Mouse (Mus musculus) hindbrain, embryonic 12.5 days (tissue): ENCODE measurements around the gene Fbxl8. TPM values are rescaled to one million over a fixed set of nuclear protein-coding genes. Genes with fewer than 3 reads are reported as not detected.
"Not testable (repeated sequence)": the region's sequence is repeated elsewhere in the genome, so short reads cannot be mapped to it uniquely, and the experiment has no call there.

Experiments
- ATAC-seq: fragments of 200-750 bp; cut with Nextera tagmentation; 2 replicates; pipeline ENCODE4 v1.8.0; 2017; ENCODE audit warnings: moderate TSS enrichment; ENCODE audit not compliant: low FRiP score
- H3K27ac ChIP-seq: fragments of 300-500 bp; sonication (generic); 2 replicates; pipeline ENCODE4 v1.5.1; 2016; ENCODE audit warnings: mild to moderate bottlenecking
- H3K27me3 ChIP-seq: fragments of 300-500 bp; sonication (generic); 2 replicates; pipeline ENCODE4 v1.6.1; 2016; ENCODE audit warnings: mild to moderate bottlenecking
- H3K36me3 ChIP-seq: fragments of 300-500 bp; sonication (generic); 2 replicates; pipeline ENCODE4 v1.6.1; 2016; ENCODE audit warnings: mild to moderate bottlenecking
- H3K4me1 ChIP-seq: fragments of 300-500 bp; sonication (generic); 2 replicates; pipeline ENCODE4 v1.6.1; 2016
- H3K4me2 ChIP-seq: fragments of 300-500 bp; sonication (generic); replicated peaks from 2 replicates; pipeline ENCODE4 v1.6.1; 2016; ENCODE audit warnings: mild to moderate bottlenecking
- H3K4me3 ChIP-seq: fragments of 300-500 bp; sonication (generic); 2 replicates; pipeline ENCODE4 v1.5.1; 2016; ENCODE audit warnings: mild to moderate bottlenecking
- H3K9ac ChIP-seq: fragments of 300-500 bp; sonication (generic); 2 replicates; pipeline ENCODE4 v1.6.1; 2016; ENCODE audit warnings: mild to moderate bottlenecking, moderate library complexity
- H3K9me3 ChIP-seq: fragments of 300-500 bp; sonication (generic); replicated peaks from 2 replicates; pipeline ENCODE4 v1.6.1; 2016; ENCODE audit warnings: mild to moderate bottlenecking
- WGBS: fragments of 180-500 bp; shearing (Covaris S2); methylation state at CpG from one replicate; pipeline ENCODE4 v1.1.7; 2016; 5-methylcytosine and 5-hydroxymethylcytosine counted together
- polyA plus RNA-seq: library from polyadenylated mRNA; unstranded; fragments of >200 nt; fragmentation: Nextera tagmentation; extraction: Ambion mirVana; gene quantifications from 2 replicates; pipeline ENCODE4 v1.2.1, GENCODE M21; 2016

Gene Fbxl8
- polyA plus RNA-seq: 0.97 and 1.4 TPM in 2 replicates

DNA sequence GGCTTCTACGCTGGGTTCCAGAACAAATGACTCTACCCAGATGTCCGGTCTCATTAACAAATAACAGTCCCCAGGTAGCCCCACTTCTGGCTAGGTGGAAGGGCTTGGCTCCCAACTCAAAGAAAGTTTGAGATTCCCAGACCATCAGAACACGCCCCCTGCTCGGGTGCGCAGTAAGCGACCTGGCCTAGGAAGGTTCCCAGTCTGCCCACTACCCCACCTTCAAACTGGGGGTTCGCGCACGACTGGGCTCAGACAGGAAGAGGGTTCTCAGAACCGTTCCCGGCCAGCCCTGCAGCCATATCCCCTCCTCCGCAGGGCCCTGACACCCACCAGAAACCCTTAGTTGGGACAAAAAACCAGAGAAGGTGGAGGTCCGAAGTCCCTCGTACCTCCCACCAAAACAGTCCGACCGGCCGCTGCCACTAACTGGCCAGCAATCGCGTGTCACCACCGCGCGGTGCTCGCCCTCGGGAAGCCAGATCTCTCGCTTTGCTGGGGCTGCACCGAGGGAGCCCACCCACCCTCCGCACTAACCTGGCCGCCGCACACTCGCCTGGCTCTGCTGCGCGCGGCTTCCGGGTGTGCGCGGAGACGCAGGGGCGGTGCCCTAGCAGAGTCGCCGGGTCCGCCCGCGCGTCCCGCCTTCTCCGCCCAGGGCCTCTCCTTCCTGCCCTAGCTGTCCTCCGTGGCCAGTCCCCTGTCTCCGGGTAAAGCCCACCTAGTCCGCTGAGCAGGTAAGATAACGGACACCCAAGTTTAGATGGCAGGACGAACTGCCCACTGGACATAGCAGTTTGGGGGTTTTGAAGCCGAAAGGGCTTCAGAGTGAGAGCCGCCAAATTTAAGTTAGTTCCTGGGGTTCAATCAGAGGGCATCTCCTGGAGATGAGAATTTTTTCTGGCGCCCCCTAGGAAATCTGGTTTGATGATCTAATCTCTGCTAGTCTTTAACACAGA lies at the start of gene Fbxl8, which contains the start of gene Tradd:
Fbxl8 (plus strand) TSS at position 625 of the 959 bp plus-strand sequence.
Tradd (minus strand) TSS at position 586 of the 959 bp plus-strand sequence.
- Histone ChIP-seq H3K27me3 (peaks cover 96% of the 10 kb centered on the region), H3K4me1 (peaks cover 19% of the 10 kb centered on the region), H3K9me3 (no peaks in the 10 kb centered on the region; the same call in 1 of the 2 replicates), H3K4me2 (peak within 1 kb of the TSS; percentile 76), H3K4me3 (peak within 1 kb of the TSS; percentile 57), H3K9ac (peak within 1 kb of the TSS; percentile 69), H3K27ac (no peak within 1 kb of the TSS), H3K36me3 (no peaks in the 10 kb centered on the region)
- ATAC-seq: 0 out of 2 replicates have a peak, but pooled peaks have one; percentile 18
- WGBS: 1% methylated on average over 54 of the region's 54 CpGs

DNA sequence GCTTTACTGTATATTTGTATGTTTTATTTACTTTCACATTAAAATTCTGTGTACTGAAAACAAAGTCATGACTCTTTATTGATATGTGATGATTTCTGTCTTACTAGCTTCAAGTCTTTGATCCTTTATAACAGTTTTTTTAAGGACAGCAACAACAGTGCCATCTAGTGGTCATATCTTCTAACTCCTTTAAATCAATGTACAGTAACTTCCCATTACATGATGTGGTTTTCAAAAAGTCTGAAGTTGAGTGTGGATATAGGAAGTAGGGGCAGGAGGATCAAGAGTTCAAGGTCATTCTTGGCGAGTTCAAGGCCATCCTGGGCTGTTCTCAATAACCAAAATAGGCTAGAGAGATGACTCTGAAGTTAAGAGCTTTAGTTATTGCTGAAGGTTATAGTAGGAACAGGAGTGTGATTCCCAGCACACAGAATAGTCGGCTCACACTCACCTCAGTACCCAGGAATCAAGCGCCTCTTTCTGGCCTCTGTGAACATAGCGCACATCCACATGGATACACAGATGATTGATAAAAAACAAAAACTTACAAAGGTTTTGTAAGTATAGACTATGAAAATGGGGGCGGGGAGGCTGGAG lies 46.4 kb upstream of the Fbxl8 start:
- no peaks in the 10 kb centered on the region for H3K9me3 ChIP-seq
- H3K4me3 ChIP-seq: no peak overlapping the region
- H3K36me3 ChIP-seq: 0 out of 2 replicates have a peak, but pooled peaks cover 2% of the 10 kb centered on the region
- no peak overlapping the region for H3K9ac ChIP-seq
- H3K4me1 ChIP-seq: no peaks in the 10 kb centered on the region
- WGBS: 84% methylated on average over 5 of the region's 5 CpGs
- H3K27me3 ChIP-seq: no peaks in the 10 kb centered on the region
- H3K4me2 ChIP-seq: no peak overlapping the region
- ATAC-seq: no peak
- H3K27ac ChIP-seq: no peak overlapping the region

DNA sequence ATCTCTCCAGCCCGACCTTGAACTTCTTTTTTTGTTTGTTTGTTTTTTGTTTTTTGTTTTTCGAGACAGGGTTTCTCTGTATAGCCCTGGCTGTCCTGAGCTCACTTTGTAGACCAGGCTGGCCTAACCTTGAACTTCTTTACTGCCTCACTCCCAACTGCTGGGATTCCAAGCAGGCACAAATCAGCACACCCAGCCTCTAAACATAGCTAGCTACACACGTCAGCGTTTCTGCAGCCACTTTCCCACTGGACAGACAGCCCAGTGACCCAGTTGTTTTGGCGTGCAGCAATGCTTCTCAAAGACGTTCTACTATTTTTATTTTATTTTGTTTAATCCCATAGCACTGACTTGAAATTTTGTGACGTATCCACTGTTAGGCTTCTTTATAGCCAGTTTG lies 40.6 kb upstream of the Fbxl8 start:
- Histone ChIP-seq H3K4me1 (peaks cover 17% of the 10 kb centered on the region), H3K27ac (no peak overlapping the region), H3K27me3 (no peaks in the 10 kb centered on the region), H3K9me3 (no peaks in the 10 kb centered on the region), H3K4me2 (no peak overlapping the region), H3K9ac (no peak overlapping the region), H3K4me3 (no peak overlapping the region), H3K36me3 (no peaks in the 10 kb centered on the region)
- WGBS: 84% methylated on average over 7 of the region's 7 CpGs
- no peak for ATAC-seq

DNA sequence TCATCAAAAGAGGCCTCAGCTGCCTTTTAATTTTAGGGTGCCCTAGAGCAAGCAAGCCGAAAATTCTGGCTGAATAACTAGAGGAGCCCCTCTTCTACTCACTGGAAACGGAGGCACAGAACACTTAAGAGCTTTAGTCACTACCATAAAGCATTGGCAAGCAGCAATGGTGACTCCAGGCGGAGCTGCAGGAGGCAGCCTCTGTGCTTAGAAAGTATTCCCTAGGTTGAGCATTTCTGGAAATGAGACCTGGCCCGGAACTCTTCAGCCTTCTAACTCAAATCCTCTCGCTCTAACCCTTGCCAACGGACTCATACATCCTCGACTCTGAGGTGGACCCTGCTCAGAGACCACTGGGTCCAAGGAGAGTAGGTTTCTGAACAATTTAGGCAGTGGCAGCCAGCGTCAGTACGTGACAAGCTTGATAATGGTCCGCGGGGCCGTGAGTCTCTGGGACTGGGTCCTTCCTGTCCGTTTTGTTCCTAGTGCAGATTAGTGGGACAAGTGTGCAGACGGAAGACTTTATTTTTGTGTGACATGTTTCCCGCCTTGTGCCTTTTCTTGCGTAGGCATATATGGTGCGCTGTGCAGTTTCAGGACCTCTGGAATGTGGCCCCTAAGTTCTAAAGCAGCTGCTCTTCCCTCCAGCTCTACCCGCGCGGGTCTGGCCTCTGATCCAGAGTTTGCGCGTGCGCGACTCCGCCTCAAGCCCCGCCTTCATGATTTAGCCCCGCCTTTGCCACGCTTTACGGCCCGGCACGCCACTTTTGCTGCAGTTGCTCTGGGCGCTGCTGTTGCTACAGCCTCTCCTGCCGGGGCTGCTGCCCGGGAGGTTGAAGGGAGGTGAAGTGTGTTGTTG lies 39.8 kb upstream of the Fbxl8 start, which contains the start of gene D230025D16Rik:
D230025D16Rik (plus strand) TSS at position 733 of the 859 bp plus-strand sequence.
- H3K4me2 ChIP-seq: peak within 1 kb of the TSS; percentile 74
- H3K27ac ChIP-seq: peak within 1 kb of the TSS; percentile 64
- ATAC-seq: peak; percentile 96
- H3K36me3 ChIP-seq: no peaks in the 10 kb centered on the region
- H3K9ac ChIP-seq: peak within 1 kb of the TSS; percentile 89
- no peaks in the 10 kb centered on the region for H3K27me3 ChIP-seq
- no peaks in the 10 kb centered on the region for H3K9me3 ChIP-seq
- WGBS: 3% methylated on average over 34 of the region's 34 CpGs
- peaks cover 17% of the 10 kb centered on the region for H3K4me1 ChIP-seq
- peak within 1 kb of the TSS; percentile 90 for H3K4me3 ChIP-seq

DNA sequence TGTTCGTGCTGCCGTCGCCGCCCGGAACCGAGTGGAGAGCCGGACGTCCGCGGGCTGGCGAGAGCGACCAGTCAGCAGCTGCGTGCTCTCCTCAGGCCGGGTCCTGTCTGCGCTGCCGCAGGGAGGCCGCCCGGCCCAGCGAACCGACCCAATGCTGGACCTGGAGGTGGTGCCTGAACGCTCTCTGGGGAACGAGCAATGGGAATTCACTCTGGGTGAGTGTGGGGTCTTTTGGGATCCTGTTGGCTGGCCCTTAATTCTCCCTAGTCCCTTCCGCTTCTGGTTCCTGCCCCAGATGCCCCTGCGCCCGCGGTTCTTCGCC lies 39.2 kb upstream of the Fbxl8 start:
- WGBS: under 1% methylated on average over 26 of the region's 27 CpGs
- peak overlapping the region; percentile 90 for H3K4me3 ChIP-seq

DNA sequence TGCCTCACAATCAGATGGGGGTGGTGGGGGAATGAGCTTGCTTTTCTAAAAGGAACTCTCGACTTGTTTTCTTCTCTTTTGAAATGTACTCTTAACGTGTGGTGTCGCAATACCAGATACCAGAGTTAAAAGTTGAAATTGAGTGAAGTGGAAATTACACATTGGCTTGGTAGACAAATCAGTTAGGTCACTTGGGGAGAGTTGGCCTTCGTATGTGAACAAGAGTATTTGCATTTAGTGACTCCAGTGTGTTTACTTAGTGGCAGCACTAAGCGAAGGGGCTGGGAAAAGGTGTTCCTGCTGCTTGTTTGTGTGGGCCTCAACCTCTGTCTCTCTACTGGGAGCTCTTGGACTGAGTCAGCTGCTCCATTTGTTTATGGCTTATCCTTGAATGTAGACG lies 38.5 kb upstream of the Fbxl8 start:
- Histone ChIP-seq H3K27me3 (no peaks in the 10 kb centered on the region), H3K36me3 (no peaks in the 10 kb centered on the region), H3K4me2 (peak overlapping the region; percentile 74), H3K4me3 (peak overlapping the region; percentile 90), H3K4me1 (peaks cover 17% of the 10 kb centered on the region), H3K9ac (peak overlapping the region; percentile 89), H3K9me3 (no peaks in the 10 kb centered on the region), H3K27ac (no peak overlapping the region)
- WGBS: 31% methylated on average over 6 of the region's 6 CpGs
- no peak for ATAC-seq

More for the DNA sequence above, 39.2 kb upstream of the Fbxl8 start:
- Histone ChIP-seq H3K4me2 (peak overlapping the region; percentile 74), H3K27me3 (no peaks in the 10 kb centered on the region), H3K27ac (peak overlapping the region; percentile 64), H3K9ac (peak overlapping the region; percentile 89), H3K9me3 (no peaks in the 10 kb centered on the region), H3K36me3 (no peaks in the 10 kb centered on the region), H3K4me1 (peaks cover 17% of the 10 kb centered on the region)
- ATAC-seq: no peak

DNA sequence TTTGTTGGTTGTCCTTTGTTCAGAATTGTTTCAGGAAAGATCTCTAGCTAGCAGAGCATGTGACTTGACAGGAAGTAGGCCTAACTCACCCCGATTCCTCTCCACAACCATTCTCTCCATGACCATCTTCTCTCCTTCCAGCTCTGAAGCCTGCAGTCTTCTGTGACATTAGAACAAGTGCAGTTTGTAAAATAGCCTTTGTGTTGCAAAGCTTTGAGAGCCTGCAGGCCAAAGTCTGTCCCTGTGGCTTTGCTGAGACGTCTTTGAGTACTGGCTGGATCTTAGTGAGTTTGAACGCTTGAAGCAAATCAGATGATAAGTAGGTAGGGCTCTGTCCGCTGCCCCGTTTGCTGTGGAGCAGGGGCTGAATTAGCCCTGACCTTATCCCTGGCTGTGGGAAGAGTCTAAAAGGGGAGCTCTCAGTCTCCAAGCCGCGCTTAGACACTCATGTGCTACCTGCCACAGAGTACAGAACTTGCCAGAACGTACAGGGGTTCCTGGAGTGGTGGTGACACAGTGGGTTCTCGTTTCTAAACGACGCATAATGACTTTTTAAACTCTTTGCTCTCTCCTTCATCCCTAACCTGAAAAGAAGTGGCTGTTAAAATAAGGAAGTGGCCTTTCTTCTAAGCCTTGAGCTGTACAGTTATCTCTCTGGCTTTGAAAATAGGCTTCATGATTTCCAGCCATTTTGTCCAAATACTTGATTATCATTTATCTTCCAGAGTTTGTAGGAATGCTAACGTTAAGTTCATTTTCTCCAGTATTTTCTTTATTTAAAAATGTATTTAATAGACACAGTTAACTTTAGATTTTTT lies 32.7 kb upstream of the Fbxl8 start:
- Histone ChIP-seq H3K27me3 (no peaks in the 10 kb centered on the region), H3K27ac (no peak overlapping the region), H3K4me2 (no peak overlapping the region), H3K4me3 (no peak overlapping the region), H3K9me3 (no peaks in the 10 kb centered on the region), H3K9ac (no peak overlapping the region), H3K4me1 (no peaks in the 10 kb centered on the region), H3K36me3 (peaks cover 16% of the 10 kb centered on the region)
- no peak for ATAC-seq
- 89% methylated on average over 12 of the region's 12 CpGs for WGBS

DNA sequence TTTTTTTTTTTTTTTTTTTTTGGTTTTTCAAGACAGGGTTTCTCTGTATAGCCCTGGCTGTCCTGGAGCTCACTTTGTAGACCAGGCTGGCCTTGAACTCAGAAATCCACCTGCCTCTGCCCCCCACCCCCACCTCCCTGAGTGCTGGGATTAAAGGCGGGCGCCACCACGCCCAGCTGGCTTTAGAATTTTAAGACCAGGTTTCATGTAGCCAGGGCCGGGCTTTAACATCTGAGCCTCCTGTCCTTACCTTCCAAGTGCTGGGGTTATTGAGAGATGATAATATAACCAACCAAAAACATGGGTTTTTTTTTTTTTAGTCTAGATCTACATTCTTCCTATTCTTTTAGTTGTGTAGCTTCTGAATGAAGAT lies 32.1 kb upstream of the Fbxl8 start:
- H3K27me3 ChIP-seq, H3K27ac ChIP-seq, H3K4me2 ChIP-seq, H3K4me3 ChIP-seq, H3K4me1 ChIP-seq, H3K9me3 ChIP-seq, ATAC-seq, H3K9ac ChIP-seq: not testable (repeated sequence)
- H3K36me3 ChIP-seq: peaks cover 16% of the 10 kb centered on the region
- WGBS: 97% methylated on average over 4 of the region's 4 CpGs

DNA sequence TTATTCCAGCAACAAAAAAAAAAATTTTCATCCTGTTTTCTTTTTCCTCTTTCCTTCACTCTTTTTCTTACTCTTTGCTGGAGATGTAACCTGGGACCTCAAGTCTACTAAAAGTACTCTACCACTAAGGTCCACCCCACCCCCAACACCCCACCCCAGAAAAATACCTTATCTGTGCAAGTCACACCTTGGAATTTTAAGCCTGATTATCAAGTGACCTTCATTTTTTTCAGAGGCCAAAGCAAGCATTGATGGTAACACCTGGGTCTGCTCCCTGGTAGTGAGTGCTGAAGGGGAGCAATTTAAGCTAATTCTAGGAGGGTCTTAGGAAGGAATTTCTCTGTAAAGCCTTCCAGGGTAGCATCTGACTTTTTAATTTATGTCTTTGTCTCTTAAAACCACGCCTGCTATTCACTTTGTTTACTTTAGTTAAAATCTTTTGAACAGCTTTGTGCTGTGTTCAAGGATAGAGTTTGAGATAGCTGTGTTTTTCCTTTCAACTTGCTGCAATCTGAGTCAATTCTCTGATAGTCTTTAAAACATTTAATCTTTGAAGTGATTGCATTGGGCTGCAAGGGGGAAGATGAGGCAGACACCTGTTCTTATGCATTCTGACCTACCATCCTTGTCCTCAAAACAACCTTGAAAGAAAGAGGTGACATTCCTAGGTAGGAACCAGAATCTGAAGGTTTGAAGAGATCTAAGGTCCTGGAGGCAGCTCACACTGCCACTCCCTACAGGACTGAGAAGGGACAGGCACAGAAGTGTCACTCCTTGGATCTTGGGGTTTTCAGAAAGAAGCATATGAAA lies 31.1 kb upstream of the Fbxl8 start:
- ATAC-seq: no peak
- Histone ChIP-seq H3K9ac (no peak overlapping the region), H3K36me3 (peaks cover 16% of the 10 kb centered on the region), H3K4me3 (no peak overlapping the region), H3K27ac (no peak overlapping the region), H3K4me1 (no peaks in the 10 kb centered on the region), H3K27me3 (no peaks in the 10 kb centered on the region), H3K9me3 (no peaks in the 10 kb centered on the region), H3K4me2 (no peak overlapping the region)
- 78% methylated on average over 1 of the region's 1 CpGs for WGBS

DNA sequence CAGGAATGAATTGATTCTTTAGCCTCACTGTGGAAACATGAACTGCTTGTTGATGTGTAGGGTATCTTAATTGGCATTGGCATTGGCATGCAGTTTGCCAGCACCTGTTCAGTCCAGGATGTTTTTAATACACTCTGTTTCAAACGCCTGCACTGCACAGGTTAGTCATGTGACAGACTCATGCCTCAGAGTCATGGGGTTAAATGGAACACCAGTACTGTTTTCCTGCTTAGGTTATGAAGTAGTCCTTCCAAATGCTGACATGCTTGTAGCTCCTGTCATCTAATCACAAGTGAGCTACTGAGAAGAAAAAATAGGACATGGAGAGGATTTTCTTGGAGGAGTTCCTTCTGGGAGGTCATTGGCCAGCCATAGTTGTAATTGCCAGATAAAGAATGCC lies 29.2 kb upstream of the Fbxl8 start:
- 91% methylated on average over 1 of the region's 1 CpGs for WGBS
- Histone ChIP-seq H3K4me3 (no peak overlapping the region), H3K9ac (no peak overlapping the region), H3K27ac (no peak overlapping the region), H3K36me3 (peaks cover 26% of the 10 kb centered on the region), H3K27me3 (no peaks in the 10 kb centered on the region), H3K9me3 (no peaks in the 10 kb centered on the region), H3K4me2 (no peak overlapping the region), H3K4me1 (no peaks in the 10 kb centered on the region)
- ATAC-seq: no peak
